Mouse (Mus musculus) ovary, adult 18-20 months (tissue): ENCODE data around the gene Olfr323.

Experiments
- DNase-seq: peaks from one replicate; pipeline ENCODE4 v3.0.0; 2022; ENCODE audit warnings: low spot score, mixed read lengths

Olfr323 gene

GRCm38 (mm10) chr11:58602800-58603560 lies 27.3 kb downstream of the Olfr323 start:
- DNase-seq: no peak

DNA sequence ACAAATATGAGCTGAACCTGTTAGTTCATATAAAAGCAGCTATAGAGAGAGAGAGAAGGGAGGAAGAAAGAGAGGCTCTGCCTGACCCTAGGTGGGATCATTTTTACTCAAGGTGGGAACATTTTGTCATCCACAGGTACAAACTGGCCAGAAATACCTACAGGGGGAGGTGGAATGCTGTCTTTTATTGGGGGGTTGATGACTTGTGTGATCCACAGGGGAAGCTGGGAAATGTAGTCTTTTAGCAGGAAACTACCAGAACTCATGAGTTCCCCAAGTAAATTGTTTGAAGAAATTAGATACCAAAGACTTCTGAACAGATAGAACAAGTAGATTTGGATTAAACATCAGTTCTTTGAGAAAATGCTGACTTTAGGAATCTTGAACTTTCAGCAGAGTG lies 28.2 kb downstream of the Olfr323 start:
- no peak for DNase-seq

GRCm38 (mm10) chr11:58597837-58598236 lies 32.5 kb downstream of the Olfr323 start:
- DNase-seq: no peak

DNA sequence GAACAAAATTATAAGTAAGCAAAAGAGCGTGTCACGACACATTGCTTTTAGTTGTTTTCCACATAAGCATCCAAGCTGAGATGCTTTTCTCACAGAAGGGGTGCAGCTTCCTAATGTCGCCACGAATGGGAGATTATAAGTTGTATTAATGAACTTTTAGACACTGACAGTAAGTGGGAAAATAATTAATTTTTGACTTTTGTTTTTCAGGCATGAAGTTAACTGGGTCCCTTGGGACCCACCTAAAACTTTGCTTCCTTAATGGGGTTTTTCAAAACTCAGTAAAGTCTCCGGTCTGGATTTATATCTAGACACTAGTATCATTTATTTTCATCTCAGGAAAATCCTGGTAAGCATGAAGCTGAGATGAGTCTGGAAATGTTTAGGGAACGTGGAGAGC lies 35.5 kb downstream of the Olfr323 start, which contains the start of gene Olfr324:
Gene Olfr324, plus strand, starts transcription at position 301 of the 400 bp plus-strand sequence.
- DNase-seq: no peak

DNA sequence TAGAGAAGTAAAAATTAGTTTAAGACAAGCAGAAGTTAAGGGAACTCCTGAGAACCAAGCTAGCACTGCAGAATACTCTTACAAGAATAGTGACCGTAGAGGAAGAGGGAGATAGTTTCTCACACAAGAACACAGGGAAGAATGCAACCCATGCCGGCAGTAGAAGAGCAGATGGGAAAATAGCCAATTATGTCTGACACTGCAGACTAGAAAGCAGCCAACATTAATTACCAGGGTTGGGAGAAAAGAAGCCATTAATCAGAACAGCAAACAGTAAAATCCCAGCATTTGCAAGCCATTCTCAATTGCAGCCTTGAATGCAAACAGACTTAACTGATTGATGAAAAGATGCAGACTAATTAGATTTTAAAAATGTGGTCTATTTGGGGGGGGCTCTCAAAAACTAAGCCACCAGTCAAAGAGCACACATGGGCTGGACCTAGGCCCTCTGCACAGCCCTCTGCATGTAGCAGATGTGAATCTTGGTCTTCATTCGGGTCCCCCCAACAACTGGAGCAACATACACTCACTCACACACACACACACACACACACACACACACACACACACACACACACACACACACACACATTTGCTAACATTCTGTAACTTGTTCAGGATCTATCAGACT lies 41.6 kb downstream of the Olfr323 start:
- DNase-seq: no peak

GRCm38 (mm10) chr11:58587898-58588348 lies 42.4 kb downstream of the Olfr323 start:
- DNase-seq: no peak

GRCm38 (mm10) chr11:58578636-58579035 lies 51.7 kb downstream of the Olfr323 start:
- DNase-seq: no peak

DNA sequence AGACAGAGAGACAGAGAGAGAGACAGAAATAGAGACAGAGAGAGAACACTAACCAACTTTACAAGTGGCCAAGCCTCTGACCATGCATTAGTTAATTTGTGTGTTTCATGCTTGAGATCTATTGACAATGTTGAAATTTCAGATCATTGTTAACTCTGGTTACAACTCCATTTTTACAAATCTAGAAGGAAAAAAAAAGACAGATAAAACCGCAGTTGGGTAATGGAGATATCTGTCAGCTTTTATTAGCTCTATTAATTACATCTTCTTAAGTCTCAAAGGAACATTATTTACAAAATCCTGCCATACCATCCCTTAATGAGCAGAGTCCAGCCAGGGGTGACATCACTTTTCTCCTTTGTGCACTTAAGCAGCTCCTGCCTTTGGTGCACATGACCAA lies 52.9 kb downstream of the Olfr323 start, which contains the start of gene Olfr325:
Gene Olfr325, plus strand, starts transcription at position 301 of the 400 bp plus-strand sequence.
- DNase-seq: no peak
